Mouse (Mus musculus): ENCODE measurements around the gene Tmem201. TPM values are rescaled to one million over a fixed set of nuclear protein-coding genes. Genes with fewer than 3 reads are reported as not detected.
A peak's percentile ranks its signal among the peaks of the same experiment; 100 is the strongest.

Gene Tmem201
- polyA plus RNA-seq, 1 experiment: 21.7 TPM

GRCm38 (mm10) chr4:149723855-149724731 is 13.8 kb downstream of the Tmem201 start:
- peaks cover 5% of the 10 kb centered on the region for H3K9me3 ChIP-seq
- H3K36me3 ChIP-seq (replicated peaks; ENCODE audit: low read length): peaks cover 93% of the 10 kb centered on the region
- TF ChIP-seq GATA1 (IDR thresholded peaks at IDR 0.05; ENCODE audit: borderline replicate concordance, low read length) (no peak), FLI1 (IDR thresholded peaks at IDR 0.05; ENCODE audit: low read length) (no peak)
- peaks cover 53% of the 10 kb centered on the region for H3K4me1 ChIP-seq
- H3K4me3 ChIP-seq (replicated peaks): no peak overlapping the region
- H3K27me3 ChIP-seq (replicated peaks): no peaks in the 10 kb centered on the region

- no peak overlapping the region for H3K4me3 ChIP-seq (replicated peaks)
- no peaks in the 10 kb centered on the region for H3K27me3 ChIP-seq (replicated peaks)
- H3K36me3 ChIP-seq (replicated peaks; ENCODE audit: low read length): peaks cover 97% of the 10 kb centered on the region
- H3K4me1 ChIP-seq: peaks cover 48% of the 10 kb centered on the region
- H3K9me3 ChIP-seq: peaks cover 5% of the 10 kb centered on the region
- TF ChIP-seq FLI1 (IDR thresholded peaks at IDR 0.05; ENCODE audit: low read length) (no peak), GATA1 (IDR thresholded peaks at IDR 0.05; ENCODE audit: borderline replicate concordance, low read length) (no peak)
Observed at GRCm38 (mm10) chr4:149723021-149723390, 14.8 kb downstream of the Tmem201 start.

GRCm38 (mm10) chr4:149722104-149723020 is 15.5 kb downstream of the Tmem201 start:
- Histone ChIP-seq H3K4me3 (replicated peaks) (no peak overlapping the region), H3K9me3 (peaks cover 5% of the 10 kb centered on the region), H3K36me3 (replicated peaks; ENCODE audit: low read length) (peaks cover 97% of the 10 kb centered on the region), H3K4me1 (peaks cover 42% of the 10 kb centered on the region), H3K27me3 (replicated peaks) (no peaks in the 10 kb centered on the region)
- TF ChIP-seq GATA1 (IDR thresholded peaks at IDR 0.05; ENCODE audit: borderline replicate concordance, low read length): no peak
- no peak for TF ChIP-seq FLI1 (IDR thresholded peaks at IDR 0.05; ENCODE audit: low read length)

GRCm38 (mm10) chr4:149721163-149721562 is 16.7 kb downstream of the Tmem201 start:
- Histone ChIP-seq H3K27me3 (replicated peaks) (no peaks in the 10 kb centered on the region), H3K4me3 (replicated peaks) (no peak overlapping the region), H3K4me1 (peaks cover 30% of the 10 kb centered on the region), H3K36me3 (replicated peaks; ENCODE audit: low read length) (peaks cover 97% of the 10 kb centered on the region), H3K9me3 (peaks cover 5% of the 10 kb centered on the region)
- TF ChIP-seq GATA1 (IDR thresholded peaks at IDR 0.05; ENCODE audit: borderline replicate concordance, low read length): no peak
- TF ChIP-seq FLI1 (IDR thresholded peaks at IDR 0.05; ENCODE audit: low read length): no peak

- TF ChIP-seq FLI1 (IDR thresholded peaks at IDR 0.05; ENCODE audit: low read length): no peak
- TF ChIP-seq GATA1 (IDR thresholded peaks at IDR 0.05; ENCODE audit: borderline replicate concordance, low read length): no peak
- peaks cover 16% of the 10 kb centered on the region for H3K4me1 ChIP-seq
- H3K9me3 ChIP-seq: peaks cover 5% of the 10 kb centered on the region
- H3K4me3 ChIP-seq (replicated peaks): no peak overlapping the region
- H3K27me3 ChIP-seq (replicated peaks): no peaks in the 10 kb centered on the region
- peaks cover 97% of the 10 kb centered on the region for H3K36me3 ChIP-seq (replicated peaks; ENCODE audit: low read length)
Observed at GRCm38 (mm10) chr4:149719686-149720085, 18.2 kb downstream of the Tmem201 start.

GRCm38 (mm10) chr4:149714542-149714941 is 23.3 kb downstream of the Tmem201 start:
- Histone ChIP-seq H3K36me3 (replicated peaks; ENCODE audit: low read length) (peaks cover 52% of the 10 kb centered on the region), H3K4me1 (peaks cover 23% of the 10 kb centered on the region), H3K27me3 (replicated peaks) (no peaks in the 10 kb centered on the region), H3K4me3 (replicated peaks) (no peak overlapping the region), H3K9me3 (no peaks in the 10 kb centered on the region; the same call in 1 of the 2 replicates)
- TF ChIP-seq GATA1 (IDR thresholded peaks at IDR 0.05; ENCODE audit: borderline replicate concordance, low read length) (no peak), FLI1 (IDR thresholded peaks at IDR 0.05; ENCODE audit: low read length) (no peak)

GRCm38 (mm10) chr4:149711955-149712354 is 25.9 kb downstream of the Tmem201 start:
- TF ChIP-seq GATA1 (IDR thresholded peaks at IDR 0.05; ENCODE audit: borderline replicate concordance, low read length) (no peak), FLI1 (IDR thresholded peaks at IDR 0.05; ENCODE audit: low read length) (no peak)
- Histone ChIP-seq H3K9me3 (no peaks in the 10 kb centered on the region; the same call in 1 of the 2 replicates), H3K4me3 (replicated peaks) (no peak overlapping the region), H3K27me3 (replicated peaks) (no peaks in the 10 kb centered on the region), H3K36me3 (replicated peaks; ENCODE audit: low read length) (peaks cover 26% of the 10 kb centered on the region), H3K4me1 (peaks cover 32% of the 10 kb centered on the region)

GRCm38 (mm10) chr4:149711485-149711884 is 26.4 kb downstream of the Tmem201 start:
- H3K36me3 ChIP-seq (replicated peaks; ENCODE audit: low read length): peaks cover 22% of the 10 kb centered on the region
- H3K4me1 ChIP-seq: peaks cover 34% of the 10 kb centered on the region
- no peaks in the 10 kb centered on the region for H3K27me3 ChIP-seq (replicated peaks)
- H3K9me3 ChIP-seq: no peaks in the 10 kb centered on the region; the same call in 1 of the 2 replicates
- H3K4me3 ChIP-seq (replicated peaks): no peak overlapping the region
- TF ChIP-seq FLI1 (IDR thresholded peaks at IDR 0.05; ENCODE audit: low read length) (no peak), GATA1 (IDR thresholded peaks at IDR 0.05; ENCODE audit: borderline replicate concordance, low read length) (no peak)

GRCm38 (mm10) chr4:149710510-149710909 is 27.3 kb downstream of the Tmem201 start:
- H3K36me3 ChIP-seq (replicated peaks; ENCODE audit: low read length): peaks cover 12% of the 10 kb centered on the region
- no peaks in the 10 kb centered on the region; the same call in 1 of the 2 replicates for H3K9me3 ChIP-seq
- peak overlapping the region; percentile 56 for H3K4me3 ChIP-seq (replicated peaks)
- TF ChIP-seq FLI1 (IDR thresholded peaks at IDR 0.05; ENCODE audit: low read length) (no peak), GATA1 (IDR thresholded peaks at IDR 0.05; ENCODE audit: borderline replicate concordance, low read length) (no peak)
- no peaks in the 10 kb centered on the region for H3K27me3 ChIP-seq (replicated peaks)
- peaks cover 37% of the 10 kb centered on the region for H3K4me1 ChIP-seq
